Mouse (Mus musculus) retina, adult 2 months (tissue): ENCODE measurements around the gene 1810046K07Rik.

Experiments
- DNase-seq: peaks from one replicate; pipeline ENCODE4 v3.0.0-alpha.2; 2012; ENCODE audit warnings: low read depth, low spot score

The 1810046K07Rik gene

DNA sequence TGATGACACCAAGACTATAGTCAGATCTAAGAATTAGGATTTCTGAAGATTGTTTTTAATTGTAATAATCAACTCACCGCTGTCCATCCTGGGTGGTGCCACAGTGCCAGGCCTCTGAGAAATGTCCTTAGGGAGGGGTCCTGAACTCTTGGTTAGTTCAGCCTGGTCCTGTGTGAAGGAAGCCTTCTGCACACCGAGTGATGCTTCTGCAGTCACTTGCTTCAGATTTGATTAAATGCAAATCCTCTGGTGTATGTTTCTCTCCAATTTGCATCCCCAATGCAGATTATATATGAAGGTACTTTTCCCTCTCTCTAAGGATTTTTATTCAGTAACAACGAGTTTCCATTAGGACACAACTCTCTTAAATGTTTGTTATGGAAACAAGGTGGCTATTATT lies at the start of gene 1810046K07Rik:
Gene 1810046K07Rik (minus strand): TSS at position 187 of the 400 bp plus-strand sequence.
- DNase-seq = no peak

GRCm38 (mm10) chr9:51369560-51369959 lies 40.8 kb upstream of the 1810046K07Rik start:
- no peak for DNase-seq

- DNase-seq = no peak
These were observed 38.4 kb upstream of the 1810046K07Rik start for GRCm38 (mm10) chr9:51367124-51367523.

DNA sequence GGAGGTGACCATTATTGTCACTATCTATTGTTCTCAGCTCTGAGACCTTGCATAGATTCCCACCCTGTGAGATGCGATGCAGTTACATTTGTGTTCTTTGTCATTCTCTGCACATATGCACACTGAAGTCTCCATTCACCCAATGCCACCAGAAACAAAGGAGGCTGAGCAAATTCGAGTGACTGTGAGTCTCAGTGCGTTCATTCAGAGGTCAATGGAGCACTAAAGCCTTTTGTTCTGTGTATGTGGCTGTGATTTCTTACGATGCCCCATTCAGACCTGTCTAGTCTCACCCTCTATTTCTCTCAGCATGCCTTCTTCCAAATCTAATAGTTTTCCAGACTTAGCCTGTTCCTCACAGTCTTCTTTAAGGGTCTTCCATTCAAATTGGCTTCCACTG lies 35.3 kb upstream of the 1810046K07Rik start:
- DNase-seq = no peak

DNA sequence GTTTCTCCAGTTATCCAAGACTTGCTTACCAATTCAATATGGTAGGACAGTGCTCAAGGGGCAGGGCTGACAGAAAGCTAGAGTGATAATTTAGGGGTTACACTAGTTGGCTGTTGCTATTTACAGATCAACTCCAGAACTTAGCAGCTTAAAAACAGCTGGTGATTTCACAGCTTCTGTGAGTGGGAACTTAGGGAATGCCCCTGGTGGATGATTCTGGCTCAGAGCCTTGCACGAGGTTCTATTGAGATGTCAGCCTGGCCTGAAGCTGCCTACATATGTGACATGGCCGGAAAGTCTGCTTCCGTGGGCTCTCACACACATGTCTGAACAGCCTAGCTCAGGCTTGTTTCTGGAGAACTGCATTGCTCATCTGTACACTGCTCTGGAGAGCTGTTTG lies 24.8 kb upstream of the 1810046K07Rik start:
- no peak for DNase-seq

DNA sequence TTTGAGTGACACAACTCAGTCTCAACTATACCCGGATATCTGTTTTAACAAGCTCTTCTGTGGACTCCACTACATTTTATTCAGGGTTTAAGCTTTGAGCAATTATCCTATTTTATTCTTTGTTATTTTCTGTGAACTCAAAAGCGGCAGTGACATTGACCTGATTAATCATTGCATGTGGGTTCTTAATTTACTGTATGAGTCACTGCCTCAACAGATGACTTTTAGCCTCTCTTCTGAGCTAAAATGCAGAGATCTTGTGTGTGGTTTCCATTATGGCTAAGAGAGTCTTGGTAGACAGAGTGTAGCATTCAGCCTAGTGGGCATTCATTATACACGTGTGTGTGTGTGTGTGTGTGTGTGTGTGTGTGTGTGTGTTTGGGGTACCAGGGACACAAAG lies 24.2 kb upstream of the 1810046K07Rik start:
- no peak for DNase-seq

GRCm38 (mm10) chr9:51349422-51349821 lies 20.7 kb upstream of the 1810046K07Rik start:
- no peak for DNase-seq

- no peak for DNase-seq
These were observed 17.1 kb upstream of the 1810046K07Rik start for GRCm38 (mm10) chr9:51345768-51346167.

GRCm38 (mm10) chr9:51335294-51336010 lies 6.7 kb upstream of the 1810046K07Rik start:
- peak; percentile 61 for DNase-seq

DNA sequence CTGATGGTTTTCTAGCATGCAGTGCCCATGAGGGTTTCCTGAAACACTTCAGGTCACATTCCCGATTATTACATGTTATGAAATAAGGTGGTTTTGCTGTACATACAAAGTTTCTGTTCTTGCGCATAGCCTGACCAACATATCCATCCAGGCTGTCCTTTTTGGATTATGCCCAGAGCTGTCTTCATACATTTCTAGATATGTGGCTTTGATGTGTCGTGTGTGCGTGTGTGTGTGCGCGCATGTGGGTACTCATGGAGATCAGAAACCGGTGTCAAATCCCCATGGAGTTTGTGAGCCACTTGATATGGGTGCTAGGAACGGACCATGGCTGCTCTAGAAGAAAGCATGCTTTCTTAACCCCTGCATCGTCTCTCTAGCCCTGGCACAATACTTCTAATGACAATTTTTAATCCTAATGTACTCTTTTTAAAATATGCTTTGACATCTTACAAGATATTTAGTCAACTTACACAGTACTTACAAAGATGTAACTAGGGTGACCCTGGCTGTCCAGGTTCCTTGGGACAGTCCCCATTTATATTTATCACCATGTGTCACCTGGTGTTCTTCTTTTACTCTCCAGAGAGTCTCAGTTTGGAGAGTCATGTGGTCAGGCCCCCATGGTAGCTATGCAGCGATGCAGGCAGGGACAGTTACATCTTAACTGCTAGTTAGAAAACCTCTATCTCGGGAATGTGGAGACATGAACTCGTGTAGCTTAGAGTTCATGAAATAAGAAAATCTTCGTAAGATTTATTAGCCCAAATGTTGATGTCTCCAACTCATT lies 2.9 kb upstream of the 1810046K07Rik start:
- DNase-seq = no peak

- no peak for DNase-seq
These were observed 1.2 kb downstream of the 1810046K07Rik start for GRCm38 (mm10) chr9:51327555-51327903.

DNA sequence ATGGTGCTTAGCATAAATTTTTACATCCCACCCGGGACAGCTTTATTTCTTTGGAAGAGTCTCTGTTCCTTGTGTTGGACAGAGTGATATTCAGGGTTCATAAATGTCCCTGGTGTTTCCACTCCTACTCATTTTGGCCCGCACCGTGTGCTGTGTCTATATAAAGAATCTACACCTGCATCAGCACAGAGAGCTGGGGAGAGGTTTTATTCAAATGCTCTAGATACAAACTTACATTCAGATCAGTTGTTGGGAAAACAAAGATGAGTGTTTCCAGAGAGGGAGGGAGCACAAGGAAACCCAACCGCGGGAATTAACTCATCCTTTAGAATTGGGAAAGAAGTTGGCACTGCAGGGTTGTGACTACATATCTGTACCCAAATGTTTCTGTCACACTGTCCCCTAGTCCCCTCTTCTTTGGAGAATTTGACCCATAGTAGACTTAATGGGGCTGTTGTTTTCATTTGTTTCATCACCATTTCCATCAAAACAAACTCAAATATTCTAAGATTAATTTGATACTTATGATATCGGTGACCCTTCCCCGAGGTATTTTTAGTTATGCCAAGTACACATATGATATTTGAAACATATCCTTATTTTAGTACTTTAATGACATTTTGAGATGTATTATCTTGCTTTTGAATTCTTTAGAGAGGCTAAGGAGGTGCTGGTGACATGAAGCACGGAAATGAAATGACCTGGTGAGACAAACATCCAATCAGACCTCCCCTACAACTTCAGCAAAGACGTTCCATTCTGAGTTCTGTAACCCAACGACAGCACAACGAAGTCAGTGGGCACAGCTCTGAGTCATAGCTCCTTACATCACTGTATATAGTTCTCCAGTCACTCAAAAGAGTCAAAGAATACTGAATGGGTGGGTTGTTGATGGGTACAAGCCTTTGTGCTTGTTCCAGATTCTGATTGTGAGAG lies 1.8 kb downstream of the 1810046K07Rik start:
- DNase-seq = no peak

DNA sequence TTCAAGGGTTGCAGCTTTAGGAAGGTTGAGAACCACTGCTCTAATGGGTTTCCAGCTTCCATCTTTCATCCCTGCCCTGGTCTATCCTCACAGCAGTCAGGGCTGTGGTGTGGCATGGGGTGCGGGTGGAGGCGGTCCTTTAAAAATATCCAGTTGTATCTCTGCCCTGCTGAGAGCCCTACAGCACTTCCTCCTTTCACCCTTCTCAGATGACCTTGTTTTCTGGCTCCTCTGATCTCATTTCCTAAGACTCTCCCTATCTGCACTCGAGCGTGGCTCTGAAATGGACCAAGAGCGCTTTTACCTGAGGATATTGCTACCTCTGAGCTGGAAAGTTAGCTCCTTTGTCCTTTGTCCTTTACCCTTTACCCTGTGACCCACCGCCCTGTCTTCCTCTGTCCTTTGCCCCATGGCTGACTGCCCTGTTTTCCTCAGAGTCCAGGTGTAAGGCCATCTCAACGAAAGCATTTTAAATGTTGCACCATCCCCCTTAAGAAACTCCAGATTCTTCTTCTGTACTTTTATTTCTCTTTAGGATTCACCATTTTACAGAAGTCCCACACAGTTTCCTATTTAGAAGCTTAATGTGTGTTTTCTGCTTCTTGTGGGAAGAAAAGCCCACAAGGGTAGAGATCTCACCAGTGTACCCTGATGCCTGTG lies 4.2 kb downstream of the 1810046K07Rik start:
- DNase-seq = no peak

DNA sequence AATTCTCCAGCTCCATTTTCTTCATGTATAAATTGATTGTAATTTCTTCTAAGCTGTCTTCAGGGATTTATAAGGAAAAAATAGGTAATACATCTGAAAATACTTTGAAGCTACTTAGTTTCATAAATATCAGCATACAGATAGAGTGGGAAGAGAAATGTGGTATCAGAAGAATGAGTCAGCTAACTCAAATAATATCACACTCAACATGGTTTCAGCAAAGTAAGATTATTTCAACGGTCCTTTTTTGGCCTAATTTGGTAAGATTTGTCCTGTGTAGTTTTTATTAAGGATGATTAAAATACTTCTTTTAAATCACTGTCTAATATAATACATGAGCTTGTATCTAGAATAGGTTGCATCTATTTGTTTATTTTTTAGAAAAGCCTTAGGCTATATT lies 8.6 kb downstream of the 1810046K07Rik start:
- DNase-seq = no peak

DNA sequence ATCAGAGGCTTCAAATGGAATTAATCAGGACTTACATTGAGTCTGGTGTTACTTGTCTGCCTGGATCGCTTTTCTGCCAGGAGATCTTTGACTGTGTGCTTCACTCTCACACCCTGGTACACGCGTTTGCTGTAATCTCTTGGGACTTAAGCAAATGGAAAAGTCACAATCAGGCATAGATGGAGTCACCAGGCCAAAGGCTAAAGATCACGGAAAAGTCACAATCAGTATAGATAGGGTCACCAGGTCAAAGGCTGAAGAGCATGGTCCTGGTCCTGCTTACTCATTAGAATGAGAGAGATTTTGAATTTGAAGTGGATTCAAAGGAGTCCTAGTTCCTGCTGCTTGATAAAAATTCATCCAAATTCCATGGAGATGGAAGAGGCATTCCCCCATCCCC lies 10.5 kb downstream of the 1810046K07Rik start:
- no peak for DNase-seq

DNA sequence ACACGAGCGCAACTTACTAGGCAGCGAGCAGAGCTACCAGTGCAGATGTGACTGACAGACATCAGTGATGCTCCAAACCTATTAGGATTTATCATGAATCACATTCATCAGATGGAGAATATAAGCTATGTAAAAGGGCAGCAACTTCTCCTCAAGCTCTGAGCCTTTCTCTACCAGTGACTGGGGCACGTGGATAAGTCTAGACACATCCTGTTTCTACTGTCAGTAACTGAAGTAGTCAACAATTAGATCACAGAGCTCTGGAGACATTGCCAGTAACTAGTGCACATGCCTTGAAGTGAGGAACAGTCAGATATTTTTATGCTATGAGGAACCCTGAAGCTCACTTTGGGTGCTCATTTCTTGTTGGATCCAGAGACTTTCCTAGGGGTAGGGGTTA lies 11.4 kb downstream of the 1810046K07Rik start:
- no peak for DNase-seq

GRCm38 (mm10) chr9:51315402-51316063 lies 13.2 kb downstream of the 1810046K07Rik start:
- no peak for DNase-seq

DNA sequence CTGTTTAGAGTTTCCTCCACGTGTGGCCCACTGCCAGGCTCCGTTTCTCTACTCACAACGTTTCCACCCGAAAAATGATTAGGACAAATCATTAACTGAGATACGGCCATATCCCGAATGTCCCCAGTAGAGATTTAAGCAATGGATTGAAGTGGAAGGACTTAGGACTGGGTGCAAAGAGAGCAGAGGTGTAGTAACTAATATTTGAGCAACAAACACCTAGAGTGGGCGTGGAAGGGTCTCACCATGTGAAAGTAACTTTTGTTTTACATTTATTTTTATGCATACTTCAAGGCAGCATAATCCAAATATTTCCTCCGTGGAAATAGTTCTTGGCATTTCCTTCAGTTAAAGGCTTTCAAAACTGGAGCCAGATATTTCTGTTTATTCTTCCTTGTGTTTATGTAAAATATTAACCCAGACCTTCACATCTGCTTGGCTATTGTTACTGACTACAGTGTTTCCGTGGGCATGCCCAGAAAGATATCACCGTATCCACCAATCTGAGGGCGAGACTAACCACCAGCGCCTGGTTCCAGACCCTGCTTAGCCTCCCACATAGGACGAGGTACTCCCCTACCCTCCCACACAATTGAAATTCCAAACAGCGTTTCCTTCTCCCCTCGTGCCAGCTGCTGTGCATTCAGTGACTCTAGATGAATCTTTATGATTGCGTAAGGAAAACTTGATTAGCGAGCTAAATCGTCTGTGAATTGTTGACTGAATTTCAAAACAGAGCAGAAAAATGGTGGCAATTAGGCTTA lies 16.0 kb downstream of the 1810046K07Rik start:
- DNase-seq = no peak

DNA sequence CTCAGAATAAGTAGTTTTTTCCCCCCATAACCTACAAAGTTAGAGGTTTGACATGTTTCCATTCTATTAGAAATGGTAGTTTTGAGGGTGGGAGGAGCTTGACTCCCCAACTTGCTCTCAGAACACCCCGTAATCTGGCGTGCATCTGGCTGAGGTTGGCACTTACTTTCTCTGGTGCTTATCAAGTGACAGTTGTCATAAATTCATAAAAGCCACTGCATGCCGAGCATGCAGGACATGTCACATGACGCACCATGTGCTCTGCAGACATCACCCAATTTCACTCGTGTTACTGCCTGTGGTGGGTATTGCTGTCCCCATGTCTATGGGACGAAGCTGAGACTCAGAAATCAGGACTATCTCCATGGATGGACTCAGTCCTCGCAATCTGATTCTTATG lies 18.2 kb downstream of the 1810046K07Rik start:
- no peak for DNase-seq

GRCm38 (mm10) chr9:51306351-51306750 lies 22.4 kb downstream of the 1810046K07Rik start:
- no peak for DNase-seq
